Mouse (Mus musculus) C2C12 (cell line): ENCODE results near the gene Stag1.

Experiments used
- CTCF ChIP-seq: IDR thresholded peaks from one replicate; pipeline ENCODE4 v1.5.1; 2011; ENCODE audit not compliant: control insufficient read depth, insufficient read depth, insufficient read length
- FOSL1 ChIP-seq: IDR thresholded peaks from one replicate; pipeline ENCODE4 v1.8.0; 2011; ENCODE audit warnings: mild to moderate bottlenecking, low read length; ENCODE audit not compliant: poor library complexity, insufficient read depth, severe bottlenecking

GRCm38 (mm10) chr9:100982786-100983185, 385.2 kb downstream of the Stag1 start:
- TF ChIP-seq FOSL1, result no peak
- no peak for TF ChIP-seq CTCF
